In the genomic region with DNA sequence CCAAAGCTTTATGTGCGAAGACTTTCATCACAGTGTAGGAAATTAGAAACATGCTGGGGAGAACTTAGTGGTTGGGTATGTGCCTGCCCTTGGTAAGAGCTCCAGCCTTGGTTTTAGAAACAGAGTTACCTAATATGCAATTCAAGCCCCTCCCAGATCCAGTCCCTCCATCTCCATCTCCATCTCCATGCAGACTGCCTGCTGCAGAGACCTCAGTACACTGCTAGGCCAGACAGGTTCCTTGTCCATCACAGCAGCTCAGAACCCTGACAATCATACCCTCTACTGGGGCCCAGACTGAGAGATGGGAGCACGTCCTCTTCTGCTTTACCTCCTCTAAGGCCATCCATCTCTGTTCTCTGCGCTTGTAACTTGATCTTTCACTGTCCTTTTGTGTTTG, we compare ENCODE assay signal across 17 mouse cellular contexts. TPM values are rescaled to one million over a fixed set of nuclear protein-coding genes. Genes with fewer than 3 reads are reported as not detected.
DNase-seq lines count a peak whose midpoint lies in the region; ATAC-seq lines count a peak whose summit lies in the region.
"Had no signal": no experiment of that assay in that cellular context is flagged by ENCODE, and none has a peak within 500 bp of the region (broad histone marks: within the 10 kb centered on the region; RNA-seq: fewer than 3 reads in every experiment).

No protein-coding gene starts in this region.

- no peaks in the 10 kb centered on the region for H3K36me3 ChIP-seq in hindbrain, embryonic 12.5 days
- 0 out of 2 replicates have a peak, but pooled peaks cover 3% of the 10 kb centered on the region for H3K36me3 ChIP-seq in hindbrain, embryonic 10.5 days
- H3K36me3 ChIP-seq in heart, embryonic 16.5 days (ENCODE audit: control insufficient read depth, insufficient read depth), result no peaks in the 10 kb centered on the region
- H3K36me3 ChIP-seq: liver, embryonic 15.5 days; midbrain, embryonic 10.5 days had no signal

- H3K27me3 ChIP-seq in hindbrain, embryonic 12.5 days, result no peaks in the 10 kb centered on the region
- no peaks in the 10 kb centered on the region for H3K27me3 ChIP-seq in hindbrain, embryonic 10.5 days (ENCODE audit: insufficient read depth, poor library complexity, severe bottlenecking)
- H3K27me3 ChIP-seq in heart, embryonic 16.5 days (ENCODE audit: control insufficient read depth, insufficient read depth, low read length), result no peaks in the 10 kb centered on the region
- H3K27me3 ChIP-seq: liver, embryonic 15.5 days had no signal

- ATAC-seq in hindbrain, embryonic 12.5 days (ENCODE audit: low FRiP score), result no peak
- ATAC-seq in heart, embryonic 16.5 days (replicated peaks; ENCODE audit: extremely low read depth, insufficient read depth, low FRiP score), result no peak
- ATAC-seq: activated CD4-positive, CD25-positive, alpha-beta regulatory T cell, adult 4 months; intestine, postnatal 0 days had no signal

- WGBS in hindbrain, embryonic 12.5 days, result 57% methylated on average over 3 of the region's 3 CpGs
- WGBS in hindbrain, embryonic 10.5 days, result 75% methylated on average over 3 of the region's 3 CpGs
- WGBS in heart, embryonic 16.5 days, result 43% methylated on average over 3 of the region's 3 CpGs

- H3K27ac ChIP-seq in hindbrain, embryonic 12.5 days, result no peak overlapping the region
- H3K27ac ChIP-seq in hindbrain, embryonic 10.5 days, result no peak overlapping the region
- H3K27ac ChIP-seq in heart, embryonic 16.5 days (ENCODE audit: low read length), result peak overlapping the region; percentile 53
- H3K27ac ChIP-seq: liver, embryonic 15.5 days; midbrain, embryonic 10.5 days had no signal

- peaks cover 13% of the 10 kb centered on the region; the same call in 1 of the 2 replicates for H3K4me1 ChIP-seq in hindbrain, embryonic 12.5 days
- H3K4me1 ChIP-seq in hindbrain, embryonic 10.5 days (replicated peaks), result peaks cover 49% of the 10 kb centered on the region
- H3K4me1 ChIP-seq in heart, embryonic 16.5 days (ENCODE audit: control insufficient read depth, insufficient read depth, low read length), result peaks cover 31% of the 10 kb centered on the region

- H3K4me2 ChIP-seq in hindbrain, embryonic 12.5 days (replicated peaks), result no peak overlapping the region
- H3K4me2 ChIP-seq in heart, embryonic 16.5 days (ENCODE audit: low read depth, low read length), result no peak overlapping the region
- H3K4me2 ChIP-seq: liver, embryonic 15.5 days had no signal

- H3K4me3 ChIP-seq in hindbrain, embryonic 12.5 days, result no peak overlapping the region
- H3K4me3 ChIP-seq in hindbrain, embryonic 10.5 days, result no peak overlapping the region
- H3K4me3 ChIP-seq in heart, embryonic 16.5 days (ENCODE audit: low read length), result no peak overlapping the region
- H3K4me3 ChIP-seq: liver, embryonic 15.5 days; midbrain, embryonic 10.5 days had no signal

- no peaks in the 10 kb centered on the region for H3K9me3 ChIP-seq in hindbrain, embryonic 12.5 days (replicated peaks)
- no peaks in the 10 kb centered on the region for H3K9me3 ChIP-seq in hindbrain, embryonic 10.5 days
- H3K9me3 ChIP-seq in heart, embryonic 16.5 days (replicated peaks; ENCODE audit: control insufficient read depth, low read length), result no peaks in the 10 kb centered on the region
- H3K9me3 ChIP-seq: liver, embryonic 15.5 days; midbrain, embryonic 10.5 days had no signal

- H3K9ac ChIP-seq in hindbrain, embryonic 12.5 days, result 0 out of 2 replicates have a peak overlapping the region, but pooled peaks have one; percentile 28
- no peak overlapping the region for H3K9ac ChIP-seq in heart, embryonic 16.5 days (ENCODE audit: low read length)
- H3K9ac ChIP-seq: liver, embryonic 15.5 days had no signal

- DNase-seq in adrenal gland, adult 2 months, result peak; percentile 45
- DNase-seq in adrenal gland, adult 8-10 months, result no peak
- DNase-seq in hindbrain, embryonic 10.5 days (ENCODE audit: low spot score), result no peak
- peak; percentile 55 for DNase-seq in ES-CJ7 (ENCODE audit: low read depth, low spot score)
- DNase-seq in urinary bladder, postnatal 4 days (ENCODE audit: low spot score in 2 of 2), result no peak
- no peak for DNase-seq in gastrocnemius, adult 18-20 months (ENCODE audit: low spot score)
- DNase-seq: cerebellum, adult 8-10 months had no signal

RNA-seq across cellular contexts. Expression of a gene that starts 27.0 kb away (rescaled TPM):
- total RNA-seq in adrenal gland, adult 2 months (2021), result 10 to 100 TPM; 12.8 to 21.1 TPM
- 29.3 and 31.3 TPM in 2 replicates for polyA plus RNA-seq in adrenal gland, adult 2 months (2012; rRNA removed)
- 10 to 100 TPM; 17.2 to 23.2 (median 21.2) TPM for total RNA-seq in adrenal gland, adult 8-10 months (2022)
- 15.9 and 16.2 TPM in 2 replicates for polyA plus RNA-seq in hindbrain, embryonic 12.5 days (2016; fragmentation: Nextera tagmentation; extraction: Ambion mirVana)
- 11.5 and 16.9 TPM in 2 replicates for polyA plus RNA-seq in hindbrain, embryonic 10.5 days (2016; fragmentation: Nextera tagmentation; extraction: Ambion mirVana)
- 17.1 and 18.5 TPM in 2 replicates for polyA plus RNA-seq in heart, embryonic 16.5 days (2015; fragmentation: Nextera tagmentation; extraction: Ambion mirVana)
- 10 to 100 TPM; 15.5 to 17.3 TPM for total RNA-seq in gastrocnemius, adult 18-20 months (2021)

RNA-seq across cellular contexts. Expression of a gene that starts 27.2 kb away (rescaled TPM):
- under 1 TPM; 0.35 to 0.61 TPM for total RNA-seq in adrenal gland, adult 2 months (2021)
- polyA plus RNA-seq in adrenal gland, adult 2 months (2012; rRNA removed), result 0.16 and 0.27 TPM in 2 replicates
- total RNA-seq in adrenal gland, adult 8-10 months (2022), result 1 to 10 TPM in 1 of 4 experiments, under 1 TPM in 2, not detected in 1; 0.27 to 1.3 (median 0.42) TPM
- polyA plus RNA-seq in hindbrain, embryonic 12.5 days (2016; fragmentation: Nextera tagmentation; extraction: Ambion mirVana), result not detected in 2 replicates
- 0.39 TPM in 1 of 2 replicates, not detected in the other for polyA plus RNA-seq in hindbrain, embryonic 10.5 days (2016; fragmentation: Nextera tagmentation; extraction: Ambion mirVana)
- polyA plus RNA-seq in heart, embryonic 16.5 days (2015; fragmentation: Nextera tagmentation; extraction: Ambion mirVana), result not detected in 2 replicates
- total RNA-seq in gastrocnemius, adult 18-20 months (2021), result 100 to 1,000 TPM; 180 to 360 TPM
- total RNA-seq: MEL had no signal
- polyA plus RNA-seq: activated CD4-positive, CD25-positive, alpha-beta regulatory T cell, adult 4 months; forebrain, embryonic 11.5 days; hindbrain, embryonic 11.5 days; urinary bladder, adult 2 months had no signal

RNA-seq across cellular contexts. Expression of a gene that starts 27.6 kb away (rescaled TPM):
- total RNA-seq in adrenal gland, adult 2 months (2021), result 10 to 100 TPM; 15.9 to 22.0 TPM
- 48.3 and 49.2 TPM in 2 replicates for polyA plus RNA-seq in adrenal gland, adult 2 months (2012; rRNA removed)
- 10 to 100 TPM; 25.4 to 36.3 (median 29.7) TPM for total RNA-seq in adrenal gland, adult 8-10 months (2022)
- 33.1 and 39.0 TPM in 2 replicates for polyA plus RNA-seq in hindbrain, embryonic 12.5 days (2016; fragmentation: Nextera tagmentation; extraction: Ambion mirVana)
- 32.2 and 39.5 TPM in 2 replicates for polyA plus RNA-seq in hindbrain, embryonic 10.5 days (2016; fragmentation: Nextera tagmentation; extraction: Ambion mirVana)
- 20.7 and 24.5 TPM in 2 replicates for polyA plus RNA-seq in heart, embryonic 16.5 days (2015; fragmentation: Nextera tagmentation; extraction: Ambion mirVana)
- 1 to 10 TPM; 8.7 to 9.7 TPM for total RNA-seq in gastrocnemius, adult 18-20 months (2021)

RNA-seq across cellular contexts. Expression of a gene that starts 36.8 kb away (rescaled TPM):
- total RNA-seq in adrenal gland, adult 2 months (2021), result 1 to 10 TPM; 3.7 to 8.0 TPM
- 1.5 and 1.6 TPM in 2 replicates for polyA plus RNA-seq in adrenal gland, adult 2 months (2012; rRNA removed)
- total RNA-seq in adrenal gland, adult 8-10 months (2022), result 10 to 100 TPM in 2 of 4 experiments, 1 to 10 TPM in 2; 2.8 to 17.4 (median 9.1) TPM
- polyA plus RNA-seq in hindbrain, embryonic 12.5 days (2016; fragmentation: Nextera tagmentation; extraction: Ambion mirVana), result 1.1 and 1.3 TPM in 2 replicates
- 1.3 and 1.9 TPM in 2 replicates for polyA plus RNA-seq in hindbrain, embryonic 10.5 days (2016; fragmentation: Nextera tagmentation; extraction: Ambion mirVana)
- 0.49 and 0.67 TPM in 2 replicates for polyA plus RNA-seq in heart, embryonic 16.5 days (2015; fragmentation: Nextera tagmentation; extraction: Ambion mirVana)
- total RNA-seq in gastrocnemius, adult 18-20 months (2021), result 1 to 10 TPM; 2.8 to 4.2 TPM
- polyA plus RNA-seq: activated CD4-positive, CD25-positive, alpha-beta regulatory T cell, adult 4 months had no signal

RNA-seq across cellular contexts. Expression of a gene that starts 43.5 kb away (rescaled TPM):
- under 1 TPM; 0.55 to 0.75 TPM for total RNA-seq in adrenal gland, adult 2 months (2021)
- 0.09 and 0.12 TPM in 2 replicates for polyA plus RNA-seq in adrenal gland, adult 2 months (2012; rRNA removed)
- 1 to 10 TPM in 2 of 4 experiments, under 1 TPM in 2; 0.58 to 3.5 (median 1.5) TPM for total RNA-seq in adrenal gland, adult 8-10 months (2022)
- polyA plus RNA-seq in hindbrain, embryonic 12.5 days (2016; fragmentation: Nextera tagmentation; extraction: Ambion mirVana), result not detected in 2 replicates
- not detected in 2 replicates for polyA plus RNA-seq in hindbrain, embryonic 10.5 days (2016; fragmentation: Nextera tagmentation; extraction: Ambion mirVana)
- polyA plus RNA-seq in heart, embryonic 16.5 days (2015; fragmentation: Nextera tagmentation; extraction: Ambion mirVana), result not detected in 2 replicates
- under 1 TPM; 0.48 to 0.85 TPM for total RNA-seq in gastrocnemius, adult 18-20 months (2021)
- total RNA-seq: MEL had no signal
- polyA plus RNA-seq: activated CD4-positive, CD25-positive, alpha-beta regulatory T cell, adult 4 months; hindbrain, embryonic 11.5 days had no signal

Comparison
In these comparisons a context has a peak if more than half of its experiments do, and no peak if none do; other contexts are left out.
1. DNase-seq: peak in adrenal gland, adult 2 months (single experiment) and ES-CJ7 (single experiment); none in adrenal gland, adult 8-10 months (single experiment), hindbrain, embryonic 10.5 days (single experiment), urinary bladder, postnatal 4 days (0 of 2) and gastrocnemius, adult 18-20 months (single experiment).